Mouse (Mus musculus) embryonic facial prominence, embryonic 14.5 days (tissue): ENCODE measurements around the gene Krt27. TPM values are rescaled to one million over a fixed set of nuclear protein-coding genes. Genes with fewer than 3 reads are reported as not detected.

Experiments used
- ATAC-seq: fragments of 200-750 bp; cut with Nextera tagmentation; 2 replicates; pipeline ENCODE4 v1.8.0; 2017; ENCODE audit warnings: low read depth, moderate number of reproducible peaks, moderate TSS enrichment
- DNase-seq: peaks from one replicate; pipeline ENCODE4 v3.0.0-alpha.2; 2015; ENCODE audit warnings: low spot score
- H3K27ac ChIP-seq: fragments of 300-500 bp; sonication (generic); replicated peaks from 2 replicates; pipeline ENCODE4 v1.5.1; 2014; ENCODE audit warnings: low read depth, mild to moderate bottlenecking, low read length, moderate library complexity
- H3K27me3 ChIP-seq: fragments of 300-500 bp; sonication (generic); replicated peaks from 2 replicates; pipeline ENCODE4 v1.6.1; 2014; ENCODE audit warnings: low read length; ENCODE audit not compliant: control insufficient read depth, insufficient read depth
- H3K36me3 ChIP-seq: fragments of 300-500 bp; sonication (generic); 2 replicates; pipeline ENCODE4 v1.6.1; 2014; ENCODE audit warnings: low read length, mixed read lengths; ENCODE audit not compliant: control insufficient read depth, insufficient read depth
- H3K4me1 ChIP-seq: fragments of 300-500 bp; sonication (generic); 2 replicates; pipeline ENCODE4 v1.6.1; 2014; ENCODE audit warnings: antibody characterized with exemption, low read length; ENCODE audit not compliant: control insufficient read depth, insufficient read depth
- H3K4me2 ChIP-seq: fragments of 300-500 bp; sonication (generic); 2 replicates; pipeline ENCODE4 v1.6.1; 2014; ENCODE audit warnings: low read depth, mild to moderate bottlenecking, low read length, moderate library complexity, mixed read lengths
- H3K4me3 ChIP-seq: fragments of 300-500 bp; sonication (generic); 2 replicates; pipeline ENCODE4 v1.5.1; 2014; ENCODE audit warnings: low read depth, mild to moderate bottlenecking, low read length
- H3K9ac ChIP-seq: fragments of 300-500 bp; sonication (generic); 2 replicates; pipeline ENCODE4 v1.6.1; 2014; ENCODE audit warnings: low read depth, mild to moderate bottlenecking, low read length, moderate library complexity, mixed read lengths
- H3K9me3 ChIP-seq: fragments of 300-500 bp; sonication (generic); 2 replicates; pipeline ENCODE4 v1.6.1; 2016; ENCODE audit warnings: low read length; ENCODE audit not compliant: control insufficient read depth
- WGBS: fragments of 180-500 bp; shearing (Covaris S2); extraction: QIAGEN DNeasy Blood & Tissue Kit; methylation state at CpG from one replicate; pipeline ENCODE4 v1.1.7; 2014; 5-methylcytosine and 5-hydroxymethylcytosine counted together
- polyA plus RNA-seq: library from polyadenylated mRNA; unstranded; fragments of >200 nt; fragmentation: Nextera tagmentation; extraction: Ambion mirVana; gene quantifications from 2 replicates; pipeline ENCODE4 v1.2.1, GENCODE M21; 2014

Krt27 gene
- polyA plus RNA-seq, 1 experiment from 2014 or later, result 6.1 TPM

DNA sequence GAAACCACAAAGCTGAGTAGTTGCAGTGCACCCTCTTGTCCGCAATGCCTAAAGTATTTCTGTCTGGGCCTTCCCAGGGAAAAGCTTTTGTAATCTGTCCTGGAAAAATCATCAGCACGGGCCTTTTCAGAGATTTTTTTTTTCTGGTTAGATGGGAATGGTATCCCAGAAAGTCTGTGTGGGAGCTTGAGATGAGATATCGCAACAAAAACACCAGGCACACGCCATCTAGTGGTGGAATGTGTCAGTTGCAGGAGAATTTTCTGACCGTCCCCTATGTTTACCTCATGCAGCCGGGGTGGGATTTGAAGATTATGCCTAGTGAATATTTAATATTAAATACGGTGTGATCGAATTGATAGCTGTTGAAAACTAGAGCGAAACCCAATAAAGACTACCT is 13.5 kb upstream of the Krt27 start:
- DNase-seq (peak; percentile 42), ATAC-seq (no peak)
- no peaks in the 10 kb centered on the region for H3K27me3 ChIP-seq
- no peaks in the 10 kb centered on the region for H3K9me3 ChIP-seq
- H3K9ac ChIP-seq, result no peak overlapping the region
- WGBS, result 23% methylated on average over 9 of the region's 9 CpGs
- no peak overlapping the region for H3K27ac ChIP-seq
- H3K4me3 ChIP-seq, result no peak overlapping the region
- no peaks in the 10 kb centered on the region for H3K4me1 ChIP-seq
- H3K4me2 ChIP-seq, result no peak overlapping the region
- no peaks in the 10 kb centered on the region for H3K36me3 ChIP-seq

DNA sequence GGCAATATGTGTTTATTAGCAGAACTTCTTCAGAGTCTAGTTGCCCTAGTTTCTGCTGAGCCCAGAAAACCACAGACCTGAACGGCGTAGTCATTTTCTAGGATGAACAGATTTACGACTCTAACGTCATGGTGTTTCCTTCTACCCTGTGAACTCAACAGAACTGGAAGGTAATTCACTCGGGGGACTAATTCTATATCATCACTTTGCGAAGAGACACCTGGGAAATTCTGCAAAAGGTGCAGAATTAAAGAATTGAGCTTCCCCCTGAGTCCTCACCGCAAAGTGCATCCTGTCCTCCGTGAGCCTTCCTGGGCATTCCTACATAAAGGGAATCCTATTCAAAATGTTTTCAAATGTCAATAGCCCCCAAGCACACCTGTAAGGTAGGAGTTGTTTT is 10.5 kb upstream of the Krt27 start:
- ATAC-seq (no peak), DNase-seq (no peak)
- Histone ChIP-seq H3K27ac (no peak overlapping the region), H3K27me3 (no peaks in the 10 kb centered on the region), H3K4me2 (no peak overlapping the region), H3K36me3 (no peaks in the 10 kb centered on the region), H3K4me3 (no peak overlapping the region), H3K9me3 (no peaks in the 10 kb centered on the region), H3K4me1 (no peaks in the 10 kb centered on the region), H3K9ac (no peak overlapping the region)
- WGBS, result 86% methylated on average over 8 of the region's 8 CpGs

DNA sequence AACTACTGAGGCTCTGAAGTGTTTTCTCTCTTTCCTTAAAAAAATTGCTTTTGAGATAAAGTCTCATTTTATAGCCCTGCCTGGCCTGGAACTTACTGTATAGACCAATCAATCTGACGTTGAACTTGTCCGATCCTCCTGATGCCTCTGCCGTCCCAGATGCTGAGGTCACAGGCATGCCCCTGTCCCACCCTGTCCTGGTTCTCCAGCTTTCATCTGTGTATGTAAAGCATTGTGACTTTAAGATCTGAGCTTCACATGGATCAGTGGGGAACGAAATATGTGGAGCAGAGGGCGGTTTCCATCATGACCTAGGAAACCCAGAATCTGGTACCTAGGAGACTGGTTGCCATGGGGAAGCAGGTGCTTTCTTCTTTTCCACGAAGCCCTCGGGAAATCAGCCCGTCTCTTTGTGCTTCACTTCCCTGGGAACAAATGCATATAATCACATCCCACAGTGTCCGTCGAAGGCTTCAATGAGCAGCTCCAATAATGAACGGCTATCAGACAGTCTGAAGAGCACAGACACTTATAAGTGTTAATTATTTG is 11.5 kb downstream of the Krt27 start:
- peak; percentile 39 for DNase-seq
- H3K36me3 ChIP-seq, result no peaks in the 10 kb centered on the region
- WGBS, result 80% methylated on average over 11 of the region's 11 CpGs

DNA sequence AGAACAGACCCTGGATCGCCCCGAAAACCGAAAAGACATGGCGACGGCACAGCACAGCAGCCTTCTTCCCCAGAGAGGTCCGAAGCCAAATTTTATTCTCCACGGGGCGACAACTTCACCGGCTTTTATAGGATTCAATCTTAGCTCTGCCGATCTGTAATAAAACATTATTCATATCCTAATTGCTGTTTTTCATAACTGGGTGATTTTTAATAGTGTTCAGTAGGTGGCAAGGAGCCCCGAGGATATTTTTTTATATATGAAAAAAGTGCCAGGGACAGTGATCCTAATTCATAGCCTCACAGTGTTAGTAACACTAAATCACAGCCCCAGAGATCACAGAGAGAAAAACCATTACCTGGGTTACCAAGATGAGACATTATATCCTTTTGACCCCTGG is 13.0 kb downstream of the Krt27 start, which contains the start of gene Krt26:
TSS of gene Krt26 (minus strand) at position 101 of the 400 bp plus-strand sequence.
- no peak within 1 kb of the TSS for H3K4me3 ChIP-seq
- no peaks in the 10 kb centered on the region for H3K36me3 ChIP-seq
- no peak for DNase-seq
- WGBS, result 97% methylated on average over 11 of the region's 11 CpGs
- no peaks in the 10 kb centered on the region for H3K4me1 ChIP-seq
- H3K27me3 ChIP-seq, result no peaks in the 10 kb centered on the region
- no peak within 1 kb of the TSS for H3K4me2 ChIP-seq
- no peak within 1 kb of the TSS for H3K9ac ChIP-seq
- ATAC-seq, result no peak
- no peak within 1 kb of the TSS for H3K27ac ChIP-seq
- H3K9me3 ChIP-seq, result no peaks in the 10 kb centered on the region

More for the DNA sequence above, 11.5 kb downstream of the Krt27 start:
- Histone ChIP-seq H3K4me1 (no peaks in the 10 kb centered on the region), H3K9ac (no peak overlapping the region), H3K27me3 (no peaks in the 10 kb centered on the region), H3K4me3 (no peak overlapping the region), H3K4me2 (no peak overlapping the region), H3K9me3 (no peaks in the 10 kb centered on the region), H3K27ac (no peak overlapping the region)
- no peak; the same call in 1 of the 2 replicates for ATAC-seq

DNA sequence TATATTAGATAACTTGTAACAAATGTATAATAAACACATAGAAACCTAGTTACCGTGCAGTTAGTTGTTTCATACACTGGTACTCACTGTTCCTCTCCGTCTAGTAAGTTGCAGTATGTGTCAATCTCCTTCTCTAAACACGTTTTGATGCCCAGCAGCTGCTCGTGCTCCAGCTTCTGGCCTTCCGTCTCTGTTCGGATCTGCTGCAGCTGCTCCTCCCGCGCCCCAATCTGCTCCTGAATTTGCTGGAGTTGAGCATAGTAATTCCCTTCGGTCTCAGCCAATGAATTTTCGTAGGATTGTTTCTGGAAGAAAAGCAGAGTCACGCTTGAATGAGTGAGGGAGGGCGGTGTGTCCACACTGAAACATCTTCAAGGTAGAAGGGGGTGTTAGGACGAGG is 17.5 kb downstream of the Krt27 start:
- Histone ChIP-seq H3K36me3 (no peaks in the 10 kb centered on the region), H3K27ac (no peak overlapping the region), H3K4me1 (no peaks in the 10 kb centered on the region), H3K4me3 (no peak overlapping the region), H3K9ac (no peak overlapping the region), H3K4me2 (no peak overlapping the region), H3K27me3 (no peaks in the 10 kb centered on the region), H3K9me3 (no peaks in the 10 kb centered on the region)
- WGBS, result 66% methylated on average over 13 of the region's 13 CpGs
- no peak for DNase-seq
- no peak for ATAC-seq

DNA sequence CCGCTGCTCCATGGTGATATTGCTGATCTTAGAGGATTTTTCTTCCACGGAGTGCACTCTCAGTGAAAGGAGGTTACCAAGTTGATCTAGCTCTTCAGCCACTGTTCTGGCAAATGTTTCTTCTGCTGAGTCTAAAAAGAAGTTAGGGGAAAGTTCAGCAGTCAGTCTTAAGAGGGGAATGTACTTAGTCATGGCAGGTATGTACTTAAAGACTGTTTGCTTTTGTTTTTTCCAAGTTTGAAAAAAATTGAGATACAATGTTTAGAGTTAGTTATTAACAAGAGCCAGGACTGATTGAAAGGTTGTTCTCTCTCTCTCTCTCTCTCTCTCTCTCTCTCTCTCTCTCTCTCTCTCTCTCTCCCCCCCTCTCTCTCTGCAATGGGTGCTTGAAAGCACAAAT is 21.2 kb downstream of the Krt27 start:
- Histone ChIP-seq H3K4me1 (no peaks in the 10 kb centered on the region), H3K4me2 (no peak overlapping the region), H3K27ac (no peak overlapping the region), H3K4me3 (no peak overlapping the region), H3K9ac (no peak overlapping the region), H3K9me3 (no peaks in the 10 kb centered on the region), H3K36me3 (no peaks in the 10 kb centered on the region), H3K27me3 (no peaks in the 10 kb centered on the region)
- no peak for ATAC-seq
- no peak for DNase-seq
- 68% methylated on average over 2 of the region's 2 CpGs for WGBS

DNA sequence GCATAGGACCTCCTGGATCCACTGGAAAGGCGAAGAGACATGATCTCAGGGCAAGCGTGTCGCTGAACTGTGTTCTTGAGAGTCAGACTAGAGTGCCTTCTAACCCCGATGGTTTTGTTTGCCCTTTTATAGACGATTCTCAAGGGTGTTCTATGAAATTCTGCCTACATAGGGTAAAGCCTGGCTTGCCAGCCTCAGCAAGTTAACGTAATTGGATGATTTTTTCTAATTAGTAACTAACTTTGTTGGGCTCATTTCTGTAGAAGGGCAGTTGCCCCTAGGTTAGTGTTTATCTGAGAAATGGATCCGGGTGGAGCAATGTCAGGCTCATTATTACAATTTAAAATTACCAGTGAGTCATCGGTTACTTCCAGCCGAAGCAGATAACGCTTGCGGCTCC is 28.1 kb downstream of the Krt27 start, which contains the start of gene Krt25:
TSS of gene Krt25 (minus strand) at position 101 of the 400 bp plus-strand sequence.
- no peak within 1 kb of the TSS for H3K9ac ChIP-seq
- no peaks in the 10 kb centered on the region for H3K36me3 ChIP-seq
- no peak for ATAC-seq
- H3K27ac ChIP-seq, result no peak within 1 kb of the TSS
- no peak within 1 kb of the TSS for H3K4me2 ChIP-seq
- no peaks in the 10 kb centered on the region for H3K4me1 ChIP-seq
- H3K27me3 ChIP-seq, result no peaks in the 10 kb centered on the region
- H3K4me3 ChIP-seq, result no peak within 1 kb of the TSS
- 89% methylated on average over 11 of the region's 11 CpGs for WGBS
- H3K9me3 ChIP-seq, result no peaks in the 10 kb centered on the region
- no peak for DNase-seq

DNA sequence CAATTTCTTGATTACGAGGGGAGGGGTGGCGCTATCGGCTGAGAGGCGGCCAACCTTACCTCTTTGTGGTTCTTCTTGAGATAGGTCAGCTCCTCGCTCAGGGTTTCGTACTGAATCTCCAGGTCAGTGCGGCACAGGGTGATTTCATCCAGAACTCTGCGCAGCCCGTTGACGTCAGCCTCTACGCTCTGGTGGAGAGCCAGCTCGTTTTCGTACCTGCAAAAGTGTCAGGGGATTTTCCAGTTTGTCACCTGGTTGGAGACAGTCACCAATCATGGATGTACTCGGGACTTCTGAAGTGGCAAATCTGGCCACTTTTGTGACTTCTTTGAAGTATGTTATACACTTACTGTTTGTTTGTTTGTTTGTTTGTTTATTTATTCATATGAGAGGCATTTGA is 29.8 kb downstream of the Krt27 start:
- WGBS, result 82% methylated on average over 14 of the region's 14 CpGs
- DNase-seq (no peak), ATAC-seq (no peak)
- Histone ChIP-seq H3K4me1 (no peaks in the 10 kb centered on the region), H3K9ac (no peak overlapping the region), H3K27me3 (no peaks in the 10 kb centered on the region), H3K36me3 (no peaks in the 10 kb centered on the region), H3K4me2 (no peak overlapping the region), H3K4me3 (no peak overlapping the region), H3K9me3 (no peaks in the 10 kb centered on the region), H3K27ac (no peak overlapping the region)

DNA sequence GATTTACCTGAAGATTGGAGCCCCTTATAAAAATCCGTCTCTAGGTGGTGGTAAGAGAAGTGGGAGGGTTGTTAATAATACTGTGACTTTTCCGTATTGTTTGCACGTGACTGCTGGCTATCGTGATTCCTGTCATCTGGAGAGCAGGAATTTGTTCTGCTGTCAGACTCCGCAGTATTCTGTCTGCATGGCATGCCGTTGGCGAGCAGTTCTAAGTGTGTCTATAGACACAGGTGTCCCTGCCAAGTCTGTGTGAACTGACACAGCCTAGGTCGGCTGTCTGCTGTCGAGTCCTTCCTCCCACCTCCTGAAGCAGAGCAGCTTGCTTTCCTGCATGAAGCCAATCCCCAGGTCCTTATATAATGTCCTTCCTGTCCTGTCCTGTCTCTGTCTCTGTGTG is 31.8 kb downstream of the Krt27 start:
- Histone ChIP-seq H3K27me3 (no peaks in the 10 kb centered on the region), H3K4me2 (no peak overlapping the region), H3K4me1 (no peaks in the 10 kb centered on the region), H3K9ac (no peak overlapping the region), H3K9me3 (no peaks in the 10 kb centered on the region), H3K36me3 (no peaks in the 10 kb centered on the region), H3K27ac (no peak overlapping the region), H3K4me3 (no peak overlapping the region)
- DNase-seq (no peak), ATAC-seq (no peak)
- 48% methylated on average over 9 of the region's 9 CpGs for WGBS
